Mouse (Mus musculus) adrenal gland, postnatal 4 days (tissue): ENCODE data around the gene Camk1. TPM values are rescaled to one million over a fixed set of nuclear protein-coding genes. Genes with fewer than 3 reads are reported as not detected.

Experiments
- DNase-seq, 2 experiments: peaks; one replicate each; pipeline ENCODE4 v3.0.0; 2021 to 2022; ENCODE audit warnings: low spot score in 2 of 2, mixed read lengths in 2 of 2
- total RNA-seq, 2 experiments: library from RNA; stranded (reverse); gene quantifications; 2 replicates each; pipeline ENCODE4 v1.2.3; 2021

Camk1 gene
- total RNA-seq, 2 experiments from 2014 or later: 54.2 to 58.7 TPM

- DNase-seq: peak in 1 of 2 experiments; percentile 44
These were observed 36.2 kb downstream of the Camk1 start for GRCm38 (mm10) chr6:113307481-113308121.

DNA sequence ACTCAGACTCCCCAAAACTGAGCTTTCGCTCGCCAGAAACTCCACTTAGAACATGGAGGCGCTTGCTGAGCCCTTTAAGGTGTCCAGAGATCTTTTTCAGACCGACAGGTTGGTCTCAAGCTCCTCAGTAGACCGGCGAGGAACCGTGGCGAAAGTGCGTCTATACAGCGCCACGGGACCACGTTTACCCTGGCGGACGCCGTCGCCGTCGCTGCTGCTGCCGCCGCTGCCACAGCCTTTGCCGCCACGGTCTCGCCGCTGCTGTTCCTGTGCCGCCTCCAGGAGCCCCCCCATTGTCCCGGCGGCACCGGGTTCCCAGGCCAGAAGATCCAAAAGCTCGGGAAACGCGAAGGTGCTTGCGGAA, 36.8 kb downstream of the Camk1 start, which contains the start of gene Brpf1:
Gene Brpf1 (plus strand): TSS at position 152 of the 364 bp plus-strand sequence.
- no peak for DNase-seq

- DNase-seq: peak; percentile 96 to 99
These were observed 37.3 kb downstream of the Camk1 start for GRCm38 (mm10) chr6:113306322-113306985.

DNA sequence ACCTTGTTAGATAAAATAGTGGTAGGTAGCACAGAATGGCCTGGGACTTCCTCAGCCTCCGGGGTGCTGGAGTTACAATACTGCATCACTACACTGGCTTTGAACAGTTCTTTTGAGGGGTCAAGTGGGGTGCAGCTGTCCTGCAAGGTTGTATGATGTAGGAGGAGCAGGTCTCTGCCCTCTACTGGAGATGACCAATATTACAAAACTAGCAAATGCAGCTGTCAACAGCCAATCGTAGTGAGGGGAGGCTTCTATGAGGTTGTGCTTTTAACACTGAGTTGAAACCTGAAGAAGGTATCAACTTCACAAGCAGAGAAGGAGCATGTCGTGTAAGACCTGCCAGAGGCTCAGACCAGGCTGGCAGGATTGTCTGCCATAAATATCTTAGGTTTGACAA, 41.5 kb downstream of the Camk1 start:
- DNase-seq: no peak

DNA sequence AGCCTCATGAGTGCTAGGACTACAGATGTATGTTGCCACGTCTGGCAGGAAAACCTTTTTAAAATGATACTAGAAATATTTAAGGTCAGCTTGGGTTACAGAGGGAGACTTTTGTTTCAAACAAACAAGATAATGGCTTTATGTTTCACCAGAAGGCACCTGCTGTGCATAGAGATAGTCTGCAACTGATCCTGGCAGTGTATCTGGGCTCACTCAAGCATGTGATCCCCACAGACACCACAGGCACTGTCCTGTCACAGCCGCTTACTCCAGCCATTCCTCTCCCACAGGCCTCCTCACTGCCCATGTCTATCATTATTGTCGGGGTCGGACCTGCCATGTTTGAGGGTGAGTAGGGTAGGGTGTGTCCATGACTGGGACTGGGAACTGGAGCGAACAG, 42.4 kb downstream of the Camk1 start:
- DNase-seq: no peak

DNA sequence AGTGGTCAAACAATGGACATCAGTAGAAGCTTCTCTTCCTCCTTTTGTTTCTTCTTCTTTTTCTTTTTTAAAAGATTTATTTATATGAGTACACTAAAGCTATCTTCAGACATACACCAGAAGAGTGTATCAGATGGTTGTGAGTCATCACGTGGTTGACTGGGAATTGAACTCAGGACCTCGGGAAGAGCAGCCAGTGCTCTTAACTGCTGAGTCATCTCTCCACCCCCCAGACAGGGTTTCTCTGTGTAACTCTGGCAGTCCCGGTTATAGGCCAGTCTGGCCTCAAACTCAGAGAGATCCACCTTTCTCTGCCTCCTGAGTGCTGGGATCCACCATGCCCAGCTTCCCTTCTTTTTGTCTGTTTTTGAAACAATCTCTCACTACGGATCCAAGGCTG, 47.1 kb downstream of the Camk1 start:
- no peak for DNase-seq

DNA sequence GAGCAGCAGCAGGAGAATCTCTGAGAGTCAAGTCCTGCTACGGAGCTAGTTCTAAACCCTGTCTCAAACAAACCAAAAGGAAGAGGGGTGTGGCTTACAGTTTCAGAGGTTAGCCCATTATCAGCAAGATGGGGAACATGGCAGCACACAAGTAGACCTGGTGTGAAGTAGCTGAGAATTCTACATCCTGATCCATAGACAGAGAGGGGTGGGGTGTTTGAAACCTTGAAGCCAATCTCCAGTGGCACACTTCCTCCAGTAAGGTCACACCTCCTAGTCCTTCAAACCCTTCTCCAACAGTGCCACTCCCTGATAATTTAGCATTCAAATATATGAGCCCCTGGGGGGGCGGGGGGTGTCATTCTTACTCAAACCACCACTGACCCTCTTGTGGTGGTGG, 47.7 kb downstream of the Camk1 start:
- no peak for DNase-seq

DNA sequence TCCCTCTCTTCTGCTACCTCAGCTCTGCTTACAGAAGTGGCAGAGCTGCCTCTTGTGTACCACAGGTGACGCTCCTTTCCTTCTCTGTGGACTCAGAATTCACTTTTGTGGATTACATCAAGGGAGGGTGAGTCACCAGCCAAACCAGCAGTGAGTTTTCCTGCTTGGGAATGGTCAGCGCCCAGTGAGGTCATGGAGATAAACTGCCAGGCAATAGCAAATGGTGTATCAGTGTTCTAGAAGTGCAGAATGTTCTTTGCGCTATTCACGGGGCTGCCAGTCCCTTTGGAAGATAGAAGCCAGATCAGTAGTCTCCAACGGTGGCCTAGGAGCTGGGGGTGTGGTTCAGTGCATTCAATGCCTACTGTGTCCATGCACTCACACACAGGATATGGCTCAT, 50.8 kb downstream of the Camk1 start:
- DNase-seq: no peak

- DNase-seq: no peak
These were observed 53.4 kb downstream of the Camk1 start for GRCm38 (mm10) chr6:113290346-113290745.

- no peak for DNase-seq
These were observed 54.4 kb downstream of the Camk1 start for GRCm38 (mm10) chr6:113289346-113289745.

DNA sequence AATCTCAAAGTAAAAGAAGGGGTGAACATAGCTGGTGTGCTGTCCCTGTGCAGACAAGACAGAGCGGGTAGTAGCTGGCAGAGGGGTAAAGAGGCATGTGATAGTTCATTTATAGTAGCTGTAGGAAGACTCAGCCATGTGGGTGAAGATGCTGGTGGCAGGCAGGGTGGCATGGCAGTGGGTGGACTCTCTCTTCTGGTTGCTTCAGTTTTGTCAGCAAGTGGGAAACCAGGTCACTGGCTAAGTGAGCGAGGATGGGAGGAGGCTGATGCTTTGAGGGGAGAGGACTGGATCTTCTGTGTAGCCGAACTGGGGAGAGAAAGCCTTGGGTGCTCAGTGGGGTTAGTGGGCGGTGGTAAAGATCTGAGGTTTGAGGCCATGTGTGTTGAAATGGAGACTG, 56.5 kb downstream of the Camk1 start:
- DNase-seq: no peak

GRCm38 (mm10) chr6:113286316-113286715, 57.5 kb downstream of the Camk1 start:
- no peak for DNase-seq

DNA sequence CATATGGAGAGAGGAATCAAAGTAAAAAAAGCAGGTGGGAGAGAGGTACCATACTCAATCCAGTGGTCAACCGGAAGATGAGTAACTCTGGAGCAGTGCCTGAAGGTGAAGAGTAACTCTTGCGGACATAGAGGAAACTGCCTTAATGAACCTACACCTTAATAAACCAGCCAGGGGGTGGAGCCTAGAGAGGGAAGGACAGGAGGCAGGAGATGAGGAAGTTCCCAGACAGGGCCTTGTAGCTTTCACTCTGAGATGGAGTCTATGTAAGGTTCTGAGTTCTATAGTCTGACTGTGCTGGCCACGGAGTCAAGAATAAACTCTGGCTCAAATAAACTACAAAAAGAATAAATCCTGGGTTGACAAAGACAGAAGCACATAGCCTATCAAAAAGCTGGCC, 58.9 kb downstream of the Camk1 start:
- no peak for DNase-seq

Other genes with a start within 250 kb of the Camk1 start
- 1 to 10 TPM; 8.1 to 8.8 TPM for gene Lhfpl4, start 148.6 kb downstream of the Camk1 start, total RNA-seq
- 10 to 100 TPM; 25.8 to 26.2 TPM for gene Mtmr14, start 106.1 kb downstream of the Camk1 start, total RNA-seq
- under 1 TPM; 0.45 to 0.62 TPM for gene Cpne9, start 61.7 kb downstream of the Camk1 start, total RNA-seq
- 10 to 100 TPM; 40.6 to 46.3 TPM for gene Brpf1, start 36.8 kb downstream of the Camk1 start, total RNA-seq
- 10 to 100 TPM; 14.5 to 18.7 TPM for gene Ogg1, start 17.0 kb downstream of the Camk1 start, total RNA-seq
- gene Tada3, start 33.9 kb upstream of the Camk1 start, total RNA-seq: 10 to 100 TPM; 41.3 to 44.6 TPM
- gene Arpc4, start 34.1 kb upstream of the Camk1 start, total RNA-seq: 100 to 1,000 TPM; 206 to 214 TPM
- gene Ttll3, start 45.3 kb upstream of the Camk1 start, total RNA-seq: 1 to 10 TPM; 6.9 to 7.7 TPM
- gene Rpusd3, start 75.4 kb upstream of the Camk1 start, total RNA-seq: 10 to 100 TPM; 13.9 to 14.7 TPM
- 10 to 100 TPM; 49.8 to 62.1 TPM for gene Cidec, start 91.8 kb upstream of the Camk1 start, total RNA-seq
- gene Jagn1, start 98.6 kb upstream of the Camk1 start, total RNA-seq: 10 to 100 TPM; 47.8 to 49.2 TPM
- gene Il17re, start 114.5 kb upstream of the Camk1 start, total RNA-seq: 1 to 10 TPM in 1 of 2 experiments, under 1 TPM in 1; 0.90 to 2.5 TPM
- gene Il17rc, start 127.4 kb upstream of the Camk1 start, total RNA-seq: 10 to 100 TPM; 22.7 to 25.4 TPM
- gene Creld1, start 139.3 kb upstream of the Camk1 start, total RNA-seq: 10 to 100 TPM; 40.6 to 44.1 TPM
- gene Prrt3, start 157.9 kb upstream of the Camk1 start, total RNA-seq: 1 to 10 TPM in 1 of 2 experiments, under 1 TPM in 1; 0.59 to 1.3 TPM
- gene Emc3, start 187.7 kb upstream of the Camk1 start, total RNA-seq: 10 to 100 TPM; 85.9 to 87.9 TPM
- 1 to 10 TPM; 7.9 to 8.1 TPM for gene Fancd2, start 187.7 kb upstream of the Camk1 start, total RNA-seq